Mouse (Mus musculus) cerebellum, adult 9-11 months (tissue): ENCODE measurements around the gene Rab3gap2.
"Not testable (repeated sequence)": the region's sequence is repeated elsewhere in the genome, so short reads cannot be mapped to it uniquely, and the experiment has no call there.

Experiments used
- DNase-seq: peaks from one replicate; pipeline ENCODE4 v3.0.0; 2022

Rab3gap2 gene

DNA sequence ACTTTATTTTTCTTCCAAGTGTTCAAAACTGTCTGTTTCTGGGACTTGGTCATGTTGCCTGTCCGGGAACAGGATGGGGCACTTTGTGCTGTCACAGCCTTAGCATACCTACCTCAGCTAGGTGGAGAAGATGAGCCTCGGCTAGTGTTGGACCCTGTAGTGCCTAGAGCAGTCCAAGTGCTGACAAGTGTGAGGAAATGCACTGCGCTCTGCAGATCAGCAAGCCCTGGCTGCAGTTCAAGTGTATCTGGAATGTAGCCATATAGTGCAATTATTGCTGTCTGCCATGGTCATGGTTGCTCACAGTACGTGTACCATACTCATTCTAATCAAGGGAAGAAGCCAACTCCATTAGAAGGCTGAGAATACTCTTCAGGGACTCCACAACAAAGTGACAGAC, 80.8 kb downstream of the Rab3gap2 start:
- DNase-seq = peak; percentile 73

DNA sequence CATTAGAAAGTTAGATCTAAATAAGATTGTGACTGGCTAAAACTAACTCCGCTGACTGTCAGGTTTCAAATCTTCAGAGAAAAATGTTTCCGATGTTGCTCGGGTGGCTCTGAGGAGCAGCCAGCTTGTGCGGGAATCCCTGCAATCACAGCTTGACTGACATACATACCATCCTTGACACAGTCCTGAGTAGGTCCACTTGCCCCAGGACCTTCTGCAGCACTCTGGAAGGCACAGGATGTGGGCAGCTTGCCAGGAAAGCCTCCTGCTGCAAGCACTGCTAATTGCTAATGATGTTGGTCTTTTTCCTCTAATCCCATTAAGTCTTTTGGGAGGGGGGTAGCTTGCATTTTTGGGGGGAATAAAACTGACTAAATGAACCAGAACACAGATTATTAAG, 81.3 kb downstream of the Rab3gap2 start:
- DNase-seq = peak; percentile 65

DNA sequence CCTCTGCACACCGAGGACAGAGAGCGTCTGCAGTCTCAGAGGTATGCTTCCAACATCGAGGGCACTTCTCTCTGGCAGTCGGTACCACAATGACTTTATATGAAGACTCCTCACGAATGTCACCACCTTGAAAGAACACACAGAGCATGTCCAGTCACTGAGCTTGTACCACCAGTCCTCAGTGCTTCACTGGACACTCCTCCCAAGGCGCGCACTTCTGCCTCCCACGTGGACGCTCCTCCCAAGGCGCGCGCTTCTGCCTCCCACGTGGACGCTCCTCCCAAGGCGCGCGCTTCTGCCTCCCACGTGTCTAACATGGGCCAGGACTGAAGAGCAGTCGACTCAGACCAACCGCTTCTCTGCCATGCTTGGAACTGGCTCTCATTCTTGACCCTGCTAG, 83.1 kb downstream of the Rab3gap2 start:
- DNase-seq = no peak

DNA sequence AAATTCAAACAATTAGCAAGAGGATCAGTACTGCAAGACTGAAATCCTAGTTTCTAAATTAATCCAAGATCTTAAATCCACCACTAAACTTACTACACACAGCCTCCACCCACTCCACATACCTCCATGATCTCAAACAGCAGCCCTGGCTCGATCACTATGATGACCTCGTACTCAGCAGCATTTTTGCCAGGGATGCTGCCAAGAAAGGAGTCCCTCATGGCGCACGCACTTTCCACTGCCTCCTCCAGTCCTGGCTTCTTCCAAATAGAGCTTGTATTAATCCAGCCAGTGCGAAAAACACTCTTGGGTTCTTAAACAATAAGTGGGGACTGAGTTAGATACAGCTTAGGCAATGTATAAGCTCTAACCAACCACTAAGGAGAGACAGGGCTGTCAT, 85.3 kb downstream of the Rab3gap2 start:
- no peak for DNase-seq

DNA sequence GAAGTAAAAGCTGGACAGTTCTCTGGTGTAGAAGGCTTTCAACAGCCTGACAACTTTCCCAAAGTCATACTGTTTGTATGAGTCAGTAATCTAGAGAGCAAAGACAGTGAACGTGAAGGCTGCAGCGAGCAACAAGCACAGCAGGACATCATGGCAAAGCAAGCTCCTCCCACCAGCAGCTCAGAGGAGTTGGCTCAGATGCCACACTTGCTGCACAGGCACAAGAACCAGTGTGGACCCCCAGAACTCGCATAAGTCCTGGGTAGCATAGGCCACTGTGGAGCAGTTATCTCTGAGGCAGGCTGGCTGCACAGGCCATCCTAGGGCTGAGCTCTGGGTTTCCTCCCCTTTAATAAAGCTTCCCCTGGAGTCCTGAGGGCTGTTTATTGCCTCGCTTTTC, 87.4 kb downstream of the Rab3gap2 start:
- no peak for DNase-seq

DNA sequence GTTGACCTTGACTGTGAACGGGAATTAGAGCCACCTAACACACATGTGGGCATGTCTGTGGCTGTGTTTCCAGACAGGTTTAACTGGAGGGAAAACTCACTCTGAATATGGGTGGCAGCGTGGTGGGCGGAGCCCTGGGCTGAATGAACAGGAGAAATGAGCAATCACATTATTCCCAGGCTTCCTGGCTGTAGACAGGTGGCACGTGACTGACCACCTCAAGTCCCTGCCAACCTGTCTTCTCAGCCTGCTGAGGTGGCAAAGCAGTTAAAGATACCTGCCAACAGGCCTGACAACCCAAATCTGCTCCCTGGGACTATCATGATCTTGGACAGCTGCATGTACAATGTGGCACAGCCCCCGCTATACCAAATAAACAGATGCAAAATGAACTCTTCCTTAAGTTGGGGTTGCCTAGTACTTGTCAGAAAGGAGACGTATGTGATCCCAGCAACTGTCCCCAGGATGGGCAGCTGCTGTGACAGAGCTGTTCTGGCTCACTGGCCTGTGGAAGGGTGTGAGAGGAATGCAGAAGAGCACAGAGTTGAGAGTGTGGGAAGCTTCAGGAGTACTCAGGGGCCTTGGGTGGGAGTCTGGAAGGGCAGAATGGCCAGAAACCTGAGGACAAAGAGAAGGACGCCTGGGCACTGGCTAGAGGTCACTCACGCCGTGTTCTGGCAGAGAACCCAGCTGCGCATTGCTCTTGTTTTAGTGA, 88.9 kb downstream of the Rab3gap2 start:
- DNase-seq = peak; percentile 25

DNA sequence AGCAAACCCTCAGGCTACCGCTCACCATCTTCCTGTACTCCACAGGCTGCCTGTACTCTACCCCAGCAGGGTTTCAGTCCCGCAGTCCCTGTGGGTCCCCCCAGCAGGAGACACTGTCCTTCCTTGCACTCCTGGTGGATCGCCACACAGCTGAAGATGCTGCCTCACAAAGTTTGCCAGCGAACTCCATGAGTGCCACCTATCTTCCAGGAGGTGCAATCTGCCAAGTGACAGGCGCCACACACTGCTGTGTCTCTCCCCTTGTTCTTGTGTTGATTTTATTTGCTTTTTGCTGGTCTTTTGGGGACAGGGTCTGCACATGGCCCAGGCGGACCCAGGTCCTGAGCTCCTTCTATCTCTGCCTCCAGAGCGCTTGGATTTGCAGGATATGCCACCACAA, 92.9 kb downstream of the Rab3gap2 start:
- DNase-seq = no peak

DNA sequence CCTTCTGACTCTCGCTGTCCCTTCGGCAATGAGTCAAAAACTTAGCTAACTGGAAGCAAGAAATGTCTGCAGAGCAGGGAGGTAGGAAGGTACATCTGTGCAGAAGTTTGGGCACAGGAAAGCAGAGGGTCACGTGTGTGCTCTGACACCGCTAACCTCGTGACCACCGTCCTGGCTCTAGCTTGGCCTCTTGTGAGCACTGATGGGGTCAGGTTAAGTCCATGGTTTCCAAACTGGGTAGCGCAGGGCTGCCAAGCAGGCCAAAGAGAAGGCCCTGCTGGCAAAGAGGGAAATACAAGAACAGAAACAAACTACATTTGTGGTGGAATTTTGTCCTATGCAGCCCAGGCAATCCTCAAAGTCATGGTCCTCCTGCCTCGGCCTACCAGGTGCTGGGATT, 94.6 kb downstream of the Rab3gap2 start:
- no peak for DNase-seq

DNA sequence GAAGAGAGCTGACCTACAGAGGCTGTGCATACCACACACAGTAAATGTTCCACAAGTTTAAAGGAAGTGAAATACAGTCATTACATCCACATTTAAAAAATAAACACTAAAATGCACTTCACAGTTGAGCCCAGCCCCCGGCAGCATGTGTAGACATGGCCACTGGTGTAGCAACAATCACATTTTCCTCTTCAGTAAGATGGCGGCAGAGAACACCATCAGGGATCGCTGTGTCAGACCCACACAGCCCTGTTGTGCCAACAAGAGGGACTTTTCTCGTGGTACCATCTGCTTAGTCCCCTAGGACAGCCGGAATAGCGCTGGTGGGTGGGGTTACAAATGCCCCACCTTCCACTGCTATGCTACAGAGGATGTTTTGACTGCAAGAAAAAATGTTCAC, 98.9 kb downstream of the Rab3gap2 start:
- DNase-seq = no peak

DNA sequence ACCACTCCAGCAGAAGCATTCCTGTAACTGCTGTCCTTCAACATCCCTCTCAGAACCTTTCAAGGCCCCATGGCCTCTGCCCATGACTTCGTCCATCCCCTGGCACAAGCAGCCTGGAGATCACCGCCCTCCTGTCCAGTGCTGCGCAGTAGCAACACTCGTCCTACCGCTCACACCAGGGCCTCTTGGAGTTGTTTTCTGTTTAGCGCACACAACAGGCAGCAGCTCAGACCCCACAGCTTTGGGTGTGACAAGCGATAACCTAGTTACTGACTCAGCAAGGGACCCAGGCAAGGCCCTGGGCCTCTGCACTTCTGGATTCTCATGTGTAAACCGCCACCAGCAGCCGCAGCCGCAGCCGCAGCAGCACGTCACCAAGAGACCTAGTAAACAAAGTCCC, 102.9 kb downstream of the Rab3gap2 start:
- no peak for DNase-seq

DNA sequence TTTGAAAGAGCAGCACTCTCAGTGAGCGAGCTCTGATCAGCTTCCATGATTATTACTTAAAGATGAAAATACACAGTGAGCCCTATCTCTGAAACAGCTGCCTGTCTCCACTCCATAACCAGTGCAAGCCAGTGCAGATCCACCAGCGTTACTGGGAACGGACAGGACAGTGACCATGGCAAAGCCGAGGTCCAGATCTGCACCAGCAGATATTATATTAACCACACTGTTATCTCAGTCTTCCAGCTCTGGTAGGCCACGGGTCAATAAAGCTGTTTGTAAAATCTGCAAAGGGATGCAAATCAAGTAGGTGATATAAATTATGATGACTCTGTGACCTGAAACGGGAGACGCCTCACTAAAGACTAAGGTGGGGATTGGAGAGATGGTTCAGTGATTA, 103.7 kb downstream of the Rab3gap2 start:
- DNase-seq = no peak

DNA sequence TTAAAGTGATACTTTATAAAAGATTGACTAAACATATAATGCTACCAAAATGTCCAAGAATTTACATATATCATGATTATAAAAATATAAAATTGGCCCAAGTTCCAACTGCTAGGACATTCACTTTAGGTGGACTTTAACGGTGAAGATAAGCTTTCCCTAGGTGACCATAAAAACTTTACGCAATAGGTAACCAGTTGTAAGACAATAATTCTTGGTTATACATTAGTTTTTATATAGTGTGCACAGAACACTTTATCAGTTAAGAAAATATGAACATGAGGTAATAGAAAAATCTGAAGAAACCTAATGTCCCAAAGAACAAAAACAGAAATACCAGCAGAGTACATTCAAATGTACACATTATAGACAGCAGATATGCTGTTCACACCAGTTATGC, 104.4 kb downstream of the Rab3gap2 start:
- no peak for DNase-seq

DNA sequence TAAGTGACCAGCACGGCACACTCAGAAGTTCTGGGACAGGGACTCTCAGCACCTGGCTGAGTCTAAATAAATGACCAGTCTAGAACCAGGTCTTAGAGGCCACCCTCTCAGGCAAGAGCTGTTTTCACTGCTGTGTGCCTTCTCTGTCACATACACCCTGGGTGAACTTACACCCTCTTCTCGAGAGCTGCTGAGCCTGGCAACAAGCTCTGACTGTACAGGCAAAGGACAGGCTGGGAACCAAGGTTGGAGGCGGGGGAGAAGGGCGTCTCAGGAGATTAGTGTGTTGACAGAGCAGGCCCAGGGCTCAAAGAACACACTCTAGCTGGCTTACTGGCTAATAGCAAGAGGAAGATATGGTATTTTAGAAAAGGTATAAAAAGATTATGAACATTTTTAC, 105.0 kb downstream of the Rab3gap2 start:
- DNase-seq = no peak

DNA sequence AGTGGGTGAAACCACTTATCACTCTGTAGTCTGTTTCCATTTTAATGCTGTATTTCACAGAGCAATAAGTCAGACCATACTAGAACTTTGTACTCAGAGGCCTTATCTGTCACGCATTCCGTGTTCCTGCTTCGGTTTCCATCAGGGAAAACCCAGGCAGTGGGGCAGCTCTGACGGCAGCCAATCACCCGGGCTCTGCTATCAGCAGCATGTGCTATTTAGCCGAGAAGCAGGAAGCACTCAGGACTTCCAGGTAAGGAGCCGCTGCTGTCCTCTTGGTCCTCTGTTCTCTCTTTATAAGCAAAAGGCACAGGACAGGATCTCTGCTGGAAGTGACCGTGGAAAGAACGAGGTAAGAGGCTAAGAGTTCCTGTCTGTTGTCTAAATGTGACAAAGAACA, 108.0 kb downstream of the Rab3gap2 start:
- DNase-seq = no peak

DNA sequence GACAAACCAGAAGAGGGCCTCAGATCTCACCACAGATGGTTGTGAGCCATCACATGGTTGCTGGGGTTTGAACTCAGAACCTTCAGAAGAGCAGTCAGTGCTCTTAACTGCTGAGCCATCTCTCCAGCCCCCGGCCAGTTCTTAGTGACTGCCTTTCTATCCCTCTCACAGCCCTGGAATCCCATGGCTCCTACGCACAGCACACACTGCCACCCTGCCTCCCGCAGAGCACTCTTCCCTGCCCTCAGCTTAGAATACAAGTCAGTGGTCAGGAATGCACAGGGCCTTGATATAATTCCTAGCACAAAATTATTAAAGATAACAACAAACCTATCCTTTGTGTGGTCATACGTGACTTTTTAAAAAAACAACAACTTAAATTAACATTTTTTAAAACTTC, 110.6 kb downstream of the Rab3gap2 start:
- no peak for DNase-seq

DNA sequence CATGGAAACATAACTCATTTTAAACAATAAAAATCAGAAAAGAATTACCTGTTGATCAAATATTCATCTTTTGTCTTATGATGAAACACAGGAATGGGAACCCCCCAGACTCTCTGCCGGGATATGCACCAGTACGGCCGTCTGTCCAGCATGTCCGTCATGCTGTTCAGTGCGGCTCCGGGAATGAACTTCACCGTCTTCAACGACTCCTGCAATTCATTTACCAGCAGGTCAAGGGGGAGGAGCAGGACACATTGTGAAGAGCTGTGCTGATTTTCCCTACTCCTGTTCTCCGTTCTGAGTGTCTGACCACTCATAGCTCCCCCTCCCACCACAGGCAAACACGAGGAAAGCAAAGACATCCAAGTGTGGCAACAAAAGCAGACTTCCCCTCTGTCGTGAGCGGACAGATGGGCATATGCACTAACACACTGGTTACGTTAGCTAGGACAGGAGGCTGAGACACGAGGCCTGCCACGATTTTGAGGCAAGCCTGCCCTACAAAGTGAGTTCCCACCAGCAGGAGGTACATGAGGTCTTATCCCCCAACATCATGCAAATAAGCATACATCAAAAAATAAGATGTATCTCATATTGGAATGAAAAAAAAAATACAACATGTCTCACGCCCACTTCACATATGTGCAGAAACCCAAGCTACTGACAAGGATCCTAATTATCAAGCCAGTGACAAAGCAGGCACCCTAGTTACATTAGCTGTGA, 112.1 kb downstream of the Rab3gap2 start:
- DNase-seq = no peak

DNA sequence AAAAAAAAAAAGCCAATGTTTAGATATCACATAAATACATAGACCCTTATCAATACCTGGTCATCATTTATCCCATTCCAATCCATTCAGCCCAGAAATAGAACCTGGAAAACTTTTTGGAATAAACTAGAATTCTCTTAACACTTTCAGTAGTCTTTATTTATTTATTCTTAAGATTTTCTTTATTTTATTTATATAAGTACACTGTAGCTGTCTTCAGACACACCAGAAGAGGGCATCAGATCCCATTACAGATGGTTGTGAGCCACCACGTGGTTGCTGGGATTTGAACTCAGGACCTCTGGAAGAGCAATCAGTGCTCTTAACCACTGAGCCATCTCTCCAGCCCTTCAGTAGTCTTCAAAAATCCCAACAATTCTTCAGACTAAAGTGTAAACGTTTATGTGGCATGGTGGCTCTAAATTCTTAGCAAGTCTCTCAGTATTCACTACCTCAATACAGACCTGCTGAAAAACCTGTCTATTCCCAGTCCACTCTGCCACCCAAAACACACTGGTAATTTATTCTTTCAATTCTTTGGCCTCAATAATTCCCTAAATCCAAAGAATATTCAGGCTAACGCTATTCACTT, 123.9 kb downstream of the Rab3gap2 start:
- DNase-seq = not testable (repeated sequence)

DNA sequence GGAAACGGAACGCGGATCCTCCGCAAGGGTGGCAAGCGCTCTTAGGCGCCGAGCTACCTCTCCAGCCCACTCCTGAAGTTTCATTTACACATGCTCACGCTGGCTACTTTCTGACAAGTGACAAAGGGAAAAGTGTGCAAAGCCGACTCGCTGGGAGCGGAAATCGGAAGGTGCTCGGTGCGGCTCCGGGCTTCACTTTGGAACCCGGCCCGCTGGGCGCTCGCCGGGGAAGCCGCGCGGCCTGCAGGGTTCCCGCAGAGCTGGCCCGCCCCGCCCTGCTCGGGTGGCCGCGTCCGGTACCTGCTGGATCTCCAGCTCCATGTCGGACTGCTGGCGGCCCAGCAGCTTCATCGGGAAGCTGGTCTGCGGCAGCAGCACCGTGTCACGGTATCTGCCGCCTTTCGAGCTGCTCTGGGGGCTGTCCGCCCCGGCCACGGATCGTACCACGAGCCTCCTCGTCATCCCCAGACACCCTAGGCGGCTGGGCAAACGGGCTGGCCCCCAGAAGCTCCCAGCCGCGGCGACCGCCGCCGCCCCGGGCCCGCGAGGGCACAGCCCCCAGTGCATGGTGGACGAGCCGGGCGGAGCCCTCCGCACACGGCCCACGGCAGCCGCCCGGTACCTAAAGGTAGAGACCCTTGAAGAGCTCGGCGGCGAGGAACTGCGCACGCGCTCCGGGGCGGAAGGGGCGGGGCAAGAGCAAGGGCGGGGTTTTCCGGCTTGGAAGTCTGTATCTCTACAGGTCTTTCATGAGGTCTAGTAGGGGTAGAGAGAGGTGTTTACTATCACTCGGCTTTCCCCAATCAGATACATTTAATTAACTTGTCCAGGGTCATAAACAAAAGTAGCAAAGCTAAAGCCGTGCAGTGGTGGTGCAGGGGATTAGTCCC, 125.0 kb downstream of the Rab3gap2 start, which contains the start of gene Iars2:
Gene Iars2, minus strand, starts transcription at position 676 of the 890 bp plus-strand sequence.
- peak; percentile 91 for DNase-seq

DNA sequence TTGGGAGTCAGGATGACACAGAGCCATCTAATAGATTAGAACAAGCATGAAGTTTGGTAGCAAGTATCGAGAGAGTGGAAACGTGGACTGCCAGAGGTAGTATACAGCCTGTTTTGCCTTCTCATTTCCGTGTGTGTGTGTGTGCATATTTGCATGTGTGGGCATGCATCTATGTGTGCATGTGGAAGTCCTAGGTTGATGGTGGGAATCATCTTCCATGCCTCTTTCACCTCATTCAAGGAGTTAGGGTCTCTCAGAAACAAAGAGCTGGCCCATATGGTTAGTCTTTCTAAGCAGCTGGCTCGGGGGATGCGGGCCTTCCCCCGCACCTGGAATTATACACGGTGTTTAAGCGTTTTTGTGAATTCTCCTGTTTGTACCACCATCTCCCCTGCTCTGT, 125.9 kb downstream of the Rab3gap2 start:
- DNase-seq = no peak

DNA sequence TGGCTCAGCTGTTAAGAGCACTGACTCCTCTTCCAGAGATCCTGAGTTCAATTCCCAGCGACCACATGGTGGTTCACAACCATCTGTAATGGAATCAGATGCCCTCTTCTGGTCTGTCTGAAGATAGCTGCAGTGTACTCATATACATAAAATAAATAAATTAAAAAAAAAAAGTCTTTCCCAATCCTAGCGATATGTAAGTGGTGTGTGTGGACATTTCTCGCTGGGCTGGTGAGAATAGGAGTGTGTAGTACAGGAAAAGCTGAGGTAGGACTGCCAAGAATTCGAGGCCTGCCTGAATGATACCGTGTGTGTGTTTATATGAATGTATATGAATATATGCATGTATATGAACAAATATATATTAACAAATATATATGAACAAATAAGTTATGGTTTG, 127.4 kb downstream of the Rab3gap2 start:
- no peak for DNase-seq

DNA sequence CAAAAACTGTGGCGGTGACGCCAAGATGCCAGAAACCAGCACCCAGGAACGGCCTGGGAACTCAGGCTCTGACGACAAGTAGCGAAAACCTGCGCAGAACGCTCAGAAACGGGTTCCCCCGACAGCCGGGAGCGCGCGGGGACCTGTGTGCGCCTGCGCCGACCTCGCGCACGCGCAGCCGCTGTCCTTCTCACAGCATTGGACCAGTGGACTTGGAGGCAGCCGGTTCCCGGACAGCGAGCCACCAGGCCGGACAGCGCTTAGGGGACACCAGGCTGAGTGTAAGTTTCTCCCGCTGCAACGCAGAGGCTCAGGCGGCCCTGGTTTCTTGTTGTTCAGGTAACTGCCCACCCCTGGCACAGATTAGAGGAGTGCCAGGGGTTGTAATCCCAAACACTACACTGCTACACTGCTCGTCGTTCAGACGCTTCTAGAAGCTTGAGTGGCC, 128.1 kb downstream of the Rab3gap2 start, which contains the start of gene Bpnt1:
Gene Bpnt1, plus strand, starts transcription at position 167 of the 448 bp plus-strand sequence.
- peak; percentile 93 for DNase-seq

DNA sequence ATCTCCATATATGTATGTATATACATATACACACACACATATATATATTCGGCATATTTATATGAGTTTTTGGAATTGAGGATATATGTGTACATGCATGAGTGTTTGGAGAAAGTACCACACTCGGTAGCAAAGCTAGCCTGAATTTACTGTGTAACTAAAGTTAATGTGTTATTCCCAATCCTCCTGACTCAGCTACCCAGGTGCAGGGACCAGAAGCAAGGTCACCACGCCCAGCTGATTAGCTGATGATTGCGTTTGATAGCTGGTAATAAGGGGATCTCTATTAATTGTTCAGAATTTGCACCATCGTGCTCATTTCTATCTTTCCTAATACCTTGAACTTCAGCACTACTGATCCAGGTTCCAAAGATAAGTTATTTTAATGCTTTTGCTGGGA, 129.7 kb downstream of the Rab3gap2 start:
- no peak for DNase-seq

DNA sequence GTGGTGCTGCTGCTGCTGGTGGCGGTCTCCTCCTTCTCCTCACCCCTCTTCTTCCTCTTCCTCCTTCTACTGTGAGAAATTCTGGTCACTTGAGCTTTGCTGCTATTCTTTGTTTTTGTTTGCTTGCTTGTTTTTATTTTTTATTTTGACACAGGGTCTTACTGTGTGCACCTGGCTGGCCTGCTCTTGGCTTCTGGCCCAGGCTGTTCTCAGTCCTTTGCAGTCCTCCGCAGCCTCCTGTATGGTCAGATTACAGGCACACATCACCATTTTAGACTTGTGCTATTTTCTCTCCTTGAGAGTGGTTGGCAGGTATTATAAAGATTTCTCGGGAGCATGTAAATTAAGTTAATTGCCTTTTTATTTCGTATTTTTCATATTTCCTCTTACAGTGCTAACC, 130.2 kb downstream of the Rab3gap2 start:
- DNase-seq = no peak
